Mouse (Mus musculus) layer of hippocampus, postnatal 36 days (tissue): ENCODE measurements at regions not wholly inside any gene's neighbourhood (a gene's known extent, or its start where the extent isn't known, plus 50 kb on each side); places are given as distances from the start of the nearest gene placed in this dataset.
"Not testable (repeated sequence)": the region's sequence is repeated elsewhere in the genome, so short reads cannot be mapped to it uniquely, and the experiment has no call there.

ENCODE experiments used
- DNase-seq, 2 experiments: peaks; one replicate each; pipeline ENCODE4 v3.0.0; 2022

DNA sequence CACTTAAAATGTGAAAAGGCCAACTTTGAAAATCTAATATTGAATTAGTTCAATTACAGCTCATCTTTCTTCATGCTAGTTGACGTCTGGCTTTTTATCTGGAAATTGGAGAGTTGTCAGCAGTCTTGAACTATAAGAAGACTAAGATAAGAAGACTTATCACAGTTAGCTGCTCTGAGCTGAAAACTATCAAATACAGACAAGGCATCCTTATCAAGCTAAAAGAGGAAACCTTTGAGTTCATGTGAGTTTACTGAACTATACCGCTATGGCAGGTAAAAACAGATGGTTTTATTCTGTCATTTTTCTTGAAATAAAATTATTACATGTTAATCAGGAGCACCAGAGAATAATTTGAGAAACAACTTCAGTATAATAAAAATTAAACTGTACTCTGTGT is 735.2 kb upstream of the Marcks start:
- DNase-seq: no peak

DNA sequence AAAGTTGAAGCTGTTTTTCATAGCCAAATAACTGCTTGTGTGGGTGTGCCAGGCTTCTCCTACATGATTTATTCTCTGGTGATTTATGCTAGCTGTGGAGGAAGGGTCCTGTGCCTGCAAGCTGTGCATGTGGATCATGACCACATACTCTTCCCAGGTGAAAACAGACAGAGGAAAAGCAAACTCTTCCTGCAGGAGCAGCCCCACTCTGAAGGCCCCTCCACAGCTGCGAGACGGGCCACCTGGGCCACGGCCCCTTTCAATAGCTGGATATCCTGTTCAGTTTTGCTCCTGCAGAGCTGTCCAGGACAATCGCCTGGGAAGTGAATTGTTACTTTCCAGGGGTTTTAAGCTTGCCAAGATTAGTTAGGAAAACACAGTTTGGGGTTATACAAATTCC is 722.3 kb upstream of the Marcks start:
- no peak for DNase-seq

DNA sequence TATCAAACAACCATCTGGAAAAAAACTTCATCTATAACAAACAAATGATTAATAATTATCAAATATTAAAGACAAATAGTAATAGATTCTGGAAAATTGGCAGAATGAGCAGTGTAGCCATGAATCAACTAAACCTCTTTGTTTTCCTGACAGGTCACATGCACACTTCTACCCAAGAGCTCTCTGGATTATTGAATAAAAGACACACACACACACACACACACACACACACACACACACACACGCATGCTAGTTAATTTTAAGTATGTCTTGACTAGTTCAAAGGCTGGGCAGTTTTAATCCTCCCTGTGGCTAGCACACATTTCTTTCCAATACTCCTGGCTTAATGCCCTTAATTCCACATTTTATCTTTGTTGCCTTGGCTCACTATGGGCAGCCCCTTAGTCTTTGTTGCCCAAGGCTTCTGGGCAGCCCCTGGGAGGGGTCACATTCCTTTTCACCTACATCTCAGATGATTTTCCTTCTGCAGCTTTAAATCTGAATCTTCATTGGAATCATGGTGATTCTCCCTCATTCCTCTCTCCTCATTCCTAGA is 710.6 kb upstream of the Marcks start:
- no peak for DNase-seq

DNA sequence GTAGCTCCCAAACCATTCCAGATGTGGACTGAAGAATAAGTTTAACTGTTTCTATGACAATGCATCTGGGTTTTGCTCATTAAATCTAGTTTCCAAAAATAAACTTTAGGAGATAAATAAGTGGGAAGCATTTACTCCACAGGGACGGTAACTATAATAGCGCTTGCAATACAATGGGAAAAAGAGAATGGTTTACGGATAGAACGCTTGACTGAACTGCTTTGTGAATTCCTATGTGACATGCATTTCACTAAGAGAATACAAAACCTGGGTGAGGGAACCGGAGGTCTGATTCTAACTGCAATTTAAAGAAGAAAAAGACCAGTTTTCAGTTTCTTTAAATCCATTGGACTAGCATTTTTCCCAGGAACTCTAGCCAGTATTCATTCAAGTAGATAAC is 704.1 kb upstream of the Marcks start:
- no peak for DNase-seq

DNA sequence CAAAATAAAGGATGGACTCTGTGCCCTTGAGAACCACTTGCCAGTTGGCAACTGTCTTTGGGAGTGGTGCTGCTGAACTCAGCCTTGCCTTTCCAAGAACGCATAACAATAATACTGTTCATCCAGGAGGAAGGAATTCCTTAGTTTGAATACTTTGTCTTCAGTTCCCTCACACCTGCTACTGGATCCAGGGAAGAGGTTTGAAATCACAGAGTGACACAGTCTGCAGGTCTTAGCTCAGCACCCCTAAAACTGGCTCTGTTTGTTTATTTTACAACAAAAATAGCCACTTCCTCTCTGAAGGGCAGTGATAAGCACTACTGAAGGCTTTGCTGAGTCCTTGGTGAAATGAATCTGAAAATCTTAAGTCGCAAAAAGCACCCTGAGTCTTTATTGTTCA is 703.1 kb upstream of the Marcks start:
- DNase-seq: no peak

DNA sequence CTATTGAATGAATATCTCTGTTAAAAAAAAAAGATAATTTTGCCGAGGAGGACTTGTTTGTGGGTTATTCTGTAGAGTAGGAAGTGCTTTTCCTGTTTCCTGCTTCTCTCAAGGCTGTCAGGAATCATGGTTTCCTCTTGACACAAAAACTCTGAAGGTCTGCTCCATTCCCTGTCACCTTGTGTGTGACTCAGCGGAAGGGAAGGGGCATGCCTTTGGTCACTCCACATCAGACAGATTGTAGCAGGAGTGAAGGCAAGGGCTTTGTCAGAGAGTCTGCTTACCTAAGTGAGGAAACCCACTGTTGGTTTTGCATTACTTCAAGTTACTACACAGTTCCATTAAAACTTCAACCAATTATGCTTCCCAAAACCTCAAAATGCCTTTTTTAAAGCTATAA is 699.0 kb upstream of the Marcks start:
- no peak for DNase-seq

DNA sequence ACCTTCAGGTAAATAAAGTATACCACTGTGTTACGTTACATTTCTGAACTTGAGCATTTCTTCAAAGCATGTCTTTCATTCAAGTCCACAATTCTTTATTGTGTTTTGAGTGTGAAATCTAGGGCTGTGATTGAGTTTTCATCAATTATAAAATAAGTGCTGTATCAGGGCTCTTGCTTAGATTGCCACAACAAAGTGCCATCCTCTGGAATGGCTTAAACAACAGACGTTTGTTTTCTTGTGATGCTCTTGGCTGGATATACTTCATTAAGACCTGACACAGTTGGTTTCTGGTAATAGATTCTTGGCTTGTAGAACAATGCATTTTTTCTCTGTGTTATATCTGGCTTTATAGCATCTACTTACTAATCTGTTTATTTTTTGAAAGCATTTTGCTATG is 674.3 kb upstream of the Marcks start:
- no peak for DNase-seq

DNA sequence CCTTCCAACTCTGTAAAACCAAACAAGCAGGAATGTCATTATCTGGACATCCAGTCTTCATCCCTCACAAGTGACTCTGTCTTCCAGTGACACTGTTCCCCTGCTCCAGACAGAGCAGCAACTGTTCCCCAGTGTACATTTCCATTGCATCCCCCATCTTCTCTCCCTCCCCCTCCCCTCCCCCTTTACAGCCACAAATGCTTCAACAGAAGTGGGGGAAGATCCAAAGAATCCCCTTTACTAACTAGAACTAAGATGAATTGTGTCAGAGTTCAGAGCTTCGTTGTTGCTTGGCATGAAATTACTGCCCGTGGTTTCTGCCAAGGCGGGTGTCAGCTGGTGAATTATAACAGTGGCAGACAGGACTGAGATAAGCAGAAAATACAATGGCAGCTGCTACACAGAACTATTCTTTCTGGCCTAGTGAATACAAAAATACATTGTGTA is 673.7 kb upstream of the Marcks start:
- peak; percentile 48 to 65 for DNase-seq

DNA sequence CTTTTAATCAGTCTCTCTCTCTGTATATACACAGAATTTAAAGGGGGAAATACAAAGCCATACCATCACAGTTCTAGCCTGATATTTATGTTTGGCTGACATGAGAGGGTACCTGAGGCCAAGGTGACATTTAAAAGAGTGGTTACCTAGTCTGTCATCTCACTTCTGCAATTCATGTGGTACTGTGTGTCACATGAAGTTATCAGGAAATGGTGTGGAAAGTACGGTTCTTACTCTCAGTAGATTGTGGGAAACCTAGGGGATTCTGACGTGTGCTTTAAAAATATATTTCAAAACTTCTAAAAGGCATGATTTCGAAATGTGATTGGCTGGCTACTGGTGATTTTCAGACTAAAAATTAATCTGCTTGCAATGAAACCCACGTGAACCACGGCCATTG is 673.1 kb upstream of the Marcks start:
- DNase-seq: no peak

DNA sequence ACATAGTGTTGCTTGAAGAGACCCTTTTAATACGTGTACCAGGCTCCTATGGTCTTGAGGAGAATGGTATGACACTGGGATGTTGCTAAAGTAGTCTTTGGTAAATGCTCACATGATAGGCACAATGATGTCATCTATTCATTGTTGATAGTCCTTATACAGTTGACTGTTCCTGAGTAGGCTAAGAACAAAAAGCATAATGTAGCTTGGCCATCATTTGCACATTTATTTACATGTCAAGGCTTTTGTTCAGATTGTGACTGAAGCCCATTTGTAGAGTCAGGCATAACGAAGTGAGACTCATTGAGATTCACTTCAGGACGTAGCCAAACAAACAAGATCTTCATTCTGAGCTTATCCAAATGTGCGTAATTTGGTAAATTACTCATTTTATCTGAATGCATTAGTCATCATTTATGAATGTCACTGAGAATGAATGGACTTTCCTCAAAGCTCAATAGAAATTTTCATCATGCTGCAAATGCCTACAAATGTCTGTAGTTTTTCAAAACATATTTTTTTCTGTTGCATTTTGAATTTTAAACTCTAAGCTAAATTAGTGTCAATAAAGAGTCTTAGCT is 664.6 kb upstream of the Marcks start:
- DNase-seq: no peak

DNA sequence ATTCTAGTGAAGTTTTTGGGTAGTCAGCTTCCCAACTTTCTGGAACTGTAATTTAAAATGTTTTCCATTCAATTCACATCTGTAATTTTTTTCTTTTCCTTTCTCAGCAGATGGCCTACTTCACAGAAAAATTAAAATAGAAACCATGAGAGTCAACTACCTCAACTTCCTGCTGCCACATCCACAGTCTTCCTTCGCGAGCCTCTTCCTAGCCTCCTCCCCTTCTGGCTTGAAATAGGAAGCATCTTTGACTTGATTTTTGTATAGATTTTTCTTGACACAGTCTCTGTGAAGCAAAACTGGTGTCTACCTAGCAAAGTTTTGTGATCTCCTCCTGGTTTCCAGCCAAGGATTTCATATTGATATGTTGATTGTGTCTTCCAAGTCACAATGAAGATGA is 660.7 kb upstream of the Marcks start:
- DNase-seq: no peak

DNA sequence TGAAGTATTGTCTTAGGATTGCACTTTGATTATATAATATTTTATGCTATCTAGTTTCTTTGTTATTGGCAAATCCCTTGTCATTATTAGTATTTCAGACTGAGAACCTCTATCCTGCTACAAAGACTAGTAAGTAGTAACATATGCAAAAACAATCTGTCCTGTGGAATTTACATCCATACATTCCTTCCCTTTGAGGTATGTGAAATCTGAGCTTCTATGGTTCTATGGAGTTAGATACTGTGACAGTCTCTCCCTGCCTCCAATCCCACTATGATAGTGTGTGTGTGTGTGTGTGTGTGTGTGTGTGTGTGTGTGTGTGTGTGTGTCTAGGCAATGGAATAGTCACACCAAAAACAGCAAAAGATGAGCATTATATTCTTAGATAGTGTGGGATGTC is 659.6 kb upstream of the Marcks start:
- DNase-seq: no peak

DNA sequence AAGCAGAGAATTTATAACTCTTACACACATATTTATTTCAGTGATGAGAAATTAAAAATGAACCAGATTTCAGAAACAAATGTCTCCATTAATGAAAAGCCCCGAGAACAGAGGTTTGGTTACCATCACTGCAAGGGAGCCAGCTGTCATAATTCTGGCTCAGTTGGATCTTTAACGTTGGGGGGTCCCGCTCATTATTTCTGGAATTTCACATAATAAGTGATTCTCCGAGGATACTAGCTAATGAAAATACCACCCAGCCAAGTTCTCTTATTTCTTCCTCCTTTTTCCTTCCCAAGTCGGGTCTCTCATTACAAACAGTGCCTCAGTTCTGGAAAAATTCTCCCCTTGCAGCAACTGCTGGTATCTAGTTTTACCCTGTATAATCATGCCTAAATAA is 659.0 kb upstream of the Marcks start:
- no peak for DNase-seq

DNA sequence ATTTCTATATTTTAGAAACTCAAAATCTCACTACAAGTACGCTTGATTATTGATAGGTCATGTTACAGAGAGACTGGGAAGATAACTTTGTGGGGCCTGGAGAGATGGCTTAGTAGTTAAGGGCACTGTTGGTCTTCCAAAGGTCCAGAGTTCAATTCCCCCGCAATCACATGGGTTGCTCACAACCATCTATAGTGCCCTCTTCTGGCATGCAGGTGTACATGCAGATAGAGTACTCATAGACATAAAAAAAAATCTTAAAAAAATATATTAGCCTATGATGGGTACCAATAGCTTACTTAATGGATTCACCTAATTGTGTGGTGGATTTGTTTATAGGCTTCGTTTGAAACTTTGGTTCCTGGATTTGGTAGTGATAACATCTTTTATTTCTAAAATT is 654.2 kb upstream of the Marcks start:
- no peak for DNase-seq

DNA sequence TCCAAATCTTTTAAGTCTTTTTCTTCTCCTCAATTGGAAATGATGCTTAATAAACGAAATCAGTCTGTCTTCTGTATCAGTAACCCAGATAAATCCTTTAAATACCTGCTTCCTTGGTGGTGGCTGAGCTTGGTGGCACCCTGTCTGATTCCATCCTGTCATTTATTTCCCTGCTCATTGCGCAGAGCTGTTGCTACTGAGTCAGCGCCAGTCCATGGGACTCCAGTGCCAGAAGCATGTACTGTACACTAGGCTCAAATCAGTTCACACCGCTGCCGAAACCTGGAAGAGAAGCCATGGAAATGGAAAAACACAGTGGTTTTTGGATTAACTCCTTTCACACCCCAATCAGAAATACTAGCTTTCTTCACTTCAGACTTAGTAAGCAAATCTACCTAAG is 649.3 kb upstream of the Marcks start:
- DNase-seq: no peak

DNA sequence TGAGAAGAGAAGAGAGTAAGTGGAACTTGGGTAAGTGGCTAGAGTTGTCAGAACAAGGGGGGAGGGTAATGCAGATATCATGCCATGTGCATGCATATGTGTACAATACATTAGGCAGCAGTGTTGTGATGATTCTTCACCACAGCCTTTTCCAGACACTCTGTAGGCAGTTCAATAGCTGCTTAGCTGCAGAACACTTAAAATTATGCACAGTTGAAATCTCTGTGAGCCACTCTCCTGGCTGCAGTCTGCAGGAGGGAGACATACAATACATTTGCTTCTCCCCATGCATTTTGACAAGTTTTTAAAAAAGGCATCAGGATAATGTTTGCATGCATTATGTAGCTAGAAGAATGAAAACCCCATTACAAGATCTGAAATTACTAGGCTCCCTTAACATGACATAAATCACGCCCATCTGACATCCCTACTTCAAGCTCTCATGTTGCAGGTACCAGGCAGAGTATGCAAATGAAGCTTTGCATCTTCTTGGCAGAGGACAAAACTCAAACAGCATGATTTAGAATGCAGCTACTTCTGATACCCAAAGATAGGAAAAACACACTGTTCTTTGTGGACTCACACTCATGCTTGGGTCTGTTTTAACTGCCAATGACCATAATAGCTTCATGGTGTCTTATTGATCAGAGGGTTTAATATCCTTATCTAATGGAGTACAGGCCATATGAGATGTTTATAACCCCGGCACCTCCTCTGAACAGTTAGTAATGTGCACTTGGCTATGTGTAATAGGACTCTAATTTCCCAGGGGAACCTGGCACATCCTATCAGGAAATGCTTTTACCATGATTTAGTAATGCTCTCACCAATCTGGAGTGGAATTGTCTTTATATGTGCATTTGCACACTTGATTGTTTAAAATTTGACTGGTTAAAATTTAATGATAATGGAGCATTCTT is 640.9 kb upstream of the Marcks start:
- DNase-seq: no peak

DNA sequence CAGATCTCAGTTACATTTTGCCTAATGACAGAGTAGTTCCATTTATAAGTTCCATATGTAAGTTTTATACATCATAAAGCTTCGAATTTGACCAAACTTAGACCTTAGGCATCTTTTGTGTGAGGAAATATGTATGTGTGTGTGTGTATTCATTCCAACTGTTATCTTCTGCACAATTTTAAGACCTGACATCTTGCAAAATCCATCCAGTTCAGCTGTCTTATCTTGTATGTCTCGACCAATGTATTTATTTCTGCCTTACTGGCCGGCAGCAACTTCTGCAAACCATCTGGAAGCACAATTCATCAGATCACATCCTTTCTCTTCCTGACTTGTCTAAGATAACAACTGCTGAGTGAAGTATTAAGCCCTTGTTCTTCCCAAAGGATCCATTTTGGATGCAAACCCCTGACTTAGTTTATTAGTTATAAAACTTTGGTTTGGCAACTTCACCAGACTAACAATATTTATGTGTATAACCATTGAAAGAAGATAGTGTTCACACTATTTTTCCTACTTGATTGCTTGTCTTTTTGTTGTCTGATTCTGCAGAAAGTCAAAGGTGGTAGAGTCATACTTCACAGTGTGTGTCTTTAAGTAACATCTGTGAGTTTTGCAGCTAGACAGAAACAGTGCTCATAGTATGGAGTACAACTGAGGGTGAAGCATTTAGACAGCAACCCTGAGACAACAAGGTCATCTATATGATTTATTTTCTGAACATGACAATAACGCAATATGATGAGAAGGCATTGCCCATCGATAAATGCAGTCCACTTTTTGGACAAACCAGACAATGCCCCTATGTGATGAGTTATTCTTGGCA is 622.0 kb upstream of the Marcks start:
- no peak for DNase-seq

DNA sequence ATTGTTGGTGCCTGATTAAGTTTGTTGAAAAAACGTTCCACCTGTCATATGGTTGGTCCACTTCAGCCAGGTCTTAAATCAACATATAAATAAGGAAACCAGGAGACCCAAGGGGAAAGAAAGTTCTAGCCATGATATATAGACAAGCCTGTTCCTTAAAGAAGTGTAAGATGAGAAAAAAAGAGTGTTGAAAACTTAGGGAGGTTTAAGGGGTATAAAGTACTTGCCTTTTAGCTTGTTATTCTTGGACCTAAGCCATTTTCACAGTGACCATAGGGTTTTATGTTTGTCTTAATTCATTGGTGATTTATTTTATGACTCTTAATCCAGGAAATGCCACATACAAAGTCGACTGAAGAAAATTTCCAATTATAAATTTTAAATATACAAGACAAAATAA is 602.9 kb upstream of the Marcks start:
- DNase-seq: no peak

DNA sequence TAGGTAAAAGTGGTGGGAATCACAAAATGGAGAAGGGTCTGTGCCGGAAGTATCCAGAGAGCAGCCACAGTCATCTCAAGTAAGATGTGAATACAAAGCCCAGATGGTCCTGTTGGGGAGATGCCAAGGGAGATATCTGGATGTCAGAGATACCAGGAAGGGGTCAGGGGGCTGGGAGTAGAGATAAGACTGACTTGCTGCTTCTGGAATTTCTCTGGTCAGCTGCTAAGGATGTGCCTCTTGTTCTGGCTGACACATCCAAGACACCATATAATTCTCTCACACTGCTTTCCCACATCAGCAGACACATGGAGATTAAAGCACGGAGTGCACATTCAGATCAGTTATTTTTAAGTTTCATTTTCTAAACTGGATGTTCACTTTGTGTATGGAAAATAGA is 600.3 kb upstream of the Marcks start:
- DNase-seq: no peak

DNA sequence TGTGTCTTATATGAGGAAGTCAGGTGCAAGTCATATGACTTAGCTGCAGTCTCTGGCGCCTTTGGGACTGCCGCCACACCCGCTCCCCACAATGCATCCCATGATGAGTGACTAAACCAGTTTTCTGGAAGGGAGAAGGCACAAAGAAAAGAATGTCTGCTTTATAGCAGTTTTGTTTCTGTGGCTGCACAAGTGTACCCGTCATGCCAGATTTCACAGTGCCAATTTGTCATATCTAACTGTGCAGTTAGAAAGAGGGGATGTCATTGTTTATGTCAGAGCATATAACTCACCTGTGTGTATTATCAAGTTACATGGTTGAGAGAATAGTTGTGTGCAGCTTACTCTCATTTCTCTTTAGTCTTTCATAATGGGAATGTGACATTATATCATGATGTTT is 586.9 kb upstream of the Marcks start:
- no peak for DNase-seq

DNA sequence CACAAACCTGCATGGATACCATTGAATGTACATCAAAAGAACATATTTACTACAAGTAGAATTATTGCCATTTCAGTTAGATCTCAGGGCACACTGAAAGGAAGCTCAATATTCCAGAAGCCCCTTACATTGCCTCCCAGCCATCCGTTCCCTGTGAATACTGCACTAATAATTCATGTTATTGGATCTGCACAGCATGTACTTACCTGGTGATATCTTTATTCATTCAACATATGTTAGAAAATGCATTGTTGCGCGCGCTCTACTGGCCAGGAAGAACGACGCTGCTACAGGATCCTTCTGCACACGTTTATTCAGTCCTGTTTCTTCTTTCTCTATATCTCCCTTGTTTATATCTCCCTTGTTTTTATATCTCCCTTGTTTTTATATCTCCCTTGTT is 586.3 kb upstream of the Marcks start:
- not testable (repeated sequence) for DNase-seq

DNA sequence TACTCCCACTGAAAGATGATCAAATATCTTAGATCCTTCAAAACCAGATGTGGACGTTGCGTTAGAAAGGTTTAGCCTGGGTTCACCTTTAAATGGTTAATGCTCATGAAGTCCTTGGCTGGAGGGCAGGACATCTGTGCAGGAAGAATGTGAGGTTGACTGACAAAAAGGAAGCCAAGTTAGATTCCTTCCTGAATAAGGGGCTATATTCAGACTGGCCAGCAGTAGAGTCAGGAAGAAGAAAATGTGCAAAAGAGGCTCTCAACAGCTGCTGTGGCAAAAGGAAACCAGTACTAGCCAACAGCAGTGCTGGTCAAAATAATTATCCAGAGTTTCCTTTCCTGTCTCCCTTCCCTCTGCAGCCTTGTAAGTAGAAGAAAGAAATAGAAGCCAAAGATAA is 582.0 kb upstream of the Marcks start:
- DNase-seq: no peak

DNA sequence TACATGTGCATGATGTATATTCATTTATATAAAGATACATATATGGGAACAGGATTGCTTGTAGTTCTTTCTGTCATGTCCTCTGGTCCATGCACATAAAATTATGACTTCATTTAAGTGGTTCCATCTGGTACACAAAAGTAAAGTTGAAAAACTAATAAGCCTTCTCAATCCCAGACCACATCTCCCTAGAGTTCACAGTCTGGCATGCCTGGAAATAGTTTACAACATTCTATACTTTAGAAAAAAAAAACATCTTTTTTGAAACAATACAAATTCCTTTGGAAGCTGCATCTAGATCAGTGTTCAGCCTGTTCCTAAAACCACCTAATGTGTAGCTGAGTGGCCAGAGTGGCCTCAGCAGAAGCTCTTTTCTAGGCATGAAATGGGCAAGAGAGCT is 578.2 kb upstream of the Marcks start:
- DNase-seq: no peak
